Mouse (Mus musculus) limb, embryonic 13.5 days (tissue): ENCODE results near the gene Kif9. TPM values are rescaled to one million over a fixed set of nuclear protein-coding genes. Genes with fewer than 3 reads are reported as not detected.

ENCODE experiments used
- ATAC-seq: fragments of 200-750 bp; cut with Nextera tagmentation; 2 replicates; pipeline ENCODE4 v1.8.0; 2017; ENCODE audit warnings: low read depth, moderate number of reproducible peaks, moderate TSS enrichment; ENCODE audit not compliant: low FRiP score
- H3K27ac ChIP-seq: fragments of 300-500 bp; sonication (generic); 2 replicates; pipeline ENCODE4 v1.5.1; 2015; ENCODE audit warnings: inconsistent platforms, mild to moderate bottlenecking, moderate library complexity
- H3K27me3 ChIP-seq: fragments of 300-500 bp; sonication (generic); 2 replicates; pipeline ENCODE4 v1.6.1; 2015; ENCODE audit warnings: mild to moderate bottlenecking, inconsistent platforms
- H3K36me3 ChIP-seq: fragments of 300-500 bp; sonication (generic); 2 replicates; pipeline ENCODE4 v1.6.1; 2015; ENCODE audit warnings: inconsistent platforms, mild to moderate bottlenecking, moderate library complexity
- H3K4me1 ChIP-seq: fragments of 300-500 bp; sonication (generic); 2 replicates; pipeline ENCODE4 v1.6.1; 2015; ENCODE audit warnings: inconsistent platforms
- H3K4me2 ChIP-seq: fragments of 300-500 bp; sonication (generic); replicated peaks from 2 replicates; pipeline ENCODE4 v1.6.1; 2015; ENCODE audit warnings: inconsistent platforms, mild to moderate bottlenecking, moderate library complexity
- H3K4me3 ChIP-seq: fragments of 300-500 bp; sonication (generic); 2 replicates; pipeline ENCODE4 v1.5.1; 2015; ENCODE audit warnings: moderate library complexity, mild to moderate bottlenecking, inconsistent platforms
- H3K9ac ChIP-seq: fragments of 300-500 bp; sonication (generic); 2 replicates; pipeline ENCODE4 v1.6.1; 2015; ENCODE audit warnings: mild to moderate bottlenecking, inconsistent platforms
- H3K9me3 ChIP-seq: fragments of 300-500 bp; sonication (generic); 2 replicates; pipeline ENCODE4 v1.6.1; 2016; ENCODE audit warnings: inconsistent platforms
- WGBS: fragments of 180-500 bp; shearing (Covaris S2); methylation state at CpG from one replicate; pipeline ENCODE4 v1.1.7; 2015; 5-methylcytosine and 5-hydroxymethylcytosine counted together
- polyA plus RNA-seq: library from polyadenylated mRNA; unstranded; fragments of >200 nt; fragmentation: Nextera tagmentation; extraction: Ambion mirVana; gene quantifications from 2 replicates; pipeline ENCODE4 v1.2.1, GENCODE M21; 2015

Gene Kif9
- polyA plus RNA-seq, 1 experiment from 2014 or later: 1.1 TPM

DNA sequence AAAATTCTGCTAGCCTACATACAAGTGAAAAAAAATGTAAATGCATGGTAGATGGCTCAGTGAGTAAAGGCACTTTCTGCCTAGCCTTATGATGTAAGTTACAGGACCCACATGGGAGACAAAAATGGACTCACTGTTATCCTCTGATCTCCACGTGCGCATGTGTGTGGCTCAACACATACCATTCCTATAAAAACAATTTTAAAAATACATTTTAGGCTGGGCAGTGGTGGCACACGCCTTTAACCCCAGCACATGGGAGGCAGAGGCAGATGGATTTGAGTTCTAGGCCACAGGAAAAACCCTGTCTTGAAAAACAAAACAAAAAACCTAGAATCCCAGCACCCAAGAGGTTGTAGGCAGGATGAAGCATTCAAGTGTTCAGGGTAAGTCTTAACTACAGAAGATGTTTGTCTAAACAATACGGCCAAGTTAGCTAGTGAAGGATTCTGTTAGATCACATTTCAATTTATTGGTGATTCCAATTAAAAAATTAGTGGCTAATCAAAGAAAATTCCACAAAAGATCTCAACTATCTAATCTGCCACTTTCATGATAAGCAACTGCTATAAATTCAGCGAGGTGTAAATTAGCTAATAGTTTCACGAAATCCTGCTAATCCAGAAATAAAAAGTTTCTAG, 54.5 kb downstream of the Kif9 start:
- 20% methylated on average over 6 of the region's 6 CpGs for WGBS
- Histone ChIP-seq H3K9ac (peak overlapping the region; percentile 43; the same call in 1 of the 2 replicates), H3K36me3 (no peaks in the 10 kb centered on the region; the same call in 1 of the 2 replicates), H3K9me3 (no peaks in the 10 kb centered on the region), H3K27me3 (no peaks in the 10 kb centered on the region), H3K27ac (peak overlapping the region; percentile 100; the same call in 1 of the 2 replicates), H3K4me3 (peak overlapping the region; percentile 97), H3K4me1 (peaks cover 33% of the 10 kb centered on the region), H3K4me2 (peak overlapping the region; percentile 61)
- no peak for ATAC-seq

DNA sequence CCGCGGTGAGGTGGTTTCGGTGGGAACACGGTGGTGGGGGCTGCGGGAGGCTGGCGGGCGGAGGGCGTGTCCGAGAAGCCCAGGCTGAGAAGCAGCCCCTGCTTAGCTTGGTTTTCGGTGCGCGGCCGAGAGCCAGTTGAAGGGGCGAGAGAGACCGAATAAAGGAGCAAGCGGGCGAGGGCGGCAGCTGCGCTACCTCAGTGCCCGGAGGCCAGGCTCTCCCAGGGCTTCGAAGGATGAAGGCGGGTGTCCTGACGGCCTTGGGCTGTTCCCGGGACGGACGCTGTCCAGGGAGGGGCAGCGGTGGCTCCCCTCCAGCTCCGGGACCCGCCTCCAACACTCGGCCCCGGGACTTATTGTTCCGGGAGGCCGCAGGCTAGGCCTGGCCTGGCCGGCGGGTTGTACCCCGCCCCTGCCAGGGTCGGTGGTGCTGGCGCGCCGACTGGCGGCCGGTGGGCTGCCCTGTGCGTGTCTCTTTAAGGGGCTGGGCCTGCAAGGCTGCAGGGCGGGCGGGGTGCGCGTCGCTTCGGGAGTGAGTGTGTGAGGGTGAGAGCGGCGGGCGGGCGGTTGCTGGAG, 55.2 kb downstream of the Kif9 start:
- under 1% methylated on average over 45 of the region's 53 CpGs for WGBS
- no peaks in the 10 kb centered on the region for H3K9me3 ChIP-seq

DNA sequence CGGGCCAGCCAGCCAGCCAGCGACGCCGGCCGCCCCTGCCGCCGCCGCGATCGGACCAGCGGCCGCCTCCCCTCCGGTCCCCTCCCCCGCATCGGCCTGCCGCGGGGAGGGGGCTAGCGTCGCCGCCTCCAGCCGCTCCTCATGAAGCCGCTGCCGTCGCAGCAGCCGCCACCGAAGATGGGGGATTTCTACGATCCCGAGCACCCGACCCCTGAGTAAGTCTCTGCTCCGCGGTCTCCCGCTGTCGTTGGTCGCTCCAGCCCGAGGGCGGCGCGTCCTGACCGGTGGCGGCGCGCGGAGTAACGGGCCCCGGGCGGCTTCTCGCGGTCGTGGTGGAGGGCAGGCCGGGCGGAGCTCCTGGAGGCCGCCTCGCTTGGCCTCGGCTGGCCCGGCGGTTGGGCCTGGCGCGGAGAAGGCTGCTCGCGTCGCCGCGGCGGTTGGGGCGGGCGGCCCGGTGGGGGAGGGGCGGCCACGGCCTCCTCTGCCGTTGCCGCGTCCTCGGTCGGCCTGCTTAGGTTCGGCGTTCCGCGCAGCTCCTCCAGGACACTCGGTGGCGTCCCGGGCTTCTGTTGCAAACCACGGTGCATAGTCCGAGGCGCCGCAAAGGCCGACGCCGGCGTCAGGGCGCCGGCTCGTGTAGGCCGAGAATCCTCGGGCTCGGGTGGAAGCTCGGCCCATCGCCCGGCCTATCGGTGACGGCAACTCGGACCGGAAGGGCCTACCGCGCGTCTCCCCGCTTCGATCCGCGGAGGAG, 56.0 kb downstream of the Kif9 start, which contains the start of gene Setd2:
Gene Setd2, plus strand, starts transcription at position 60 of the 754 bp plus-strand sequence.
- Histone ChIP-seq H3K4me1 (peaks cover 33% of the 10 kb centered on the region), H3K27ac (peak within 1 kb of the TSS; percentile 100), H3K27me3 (no peaks in the 10 kb centered on the region), H3K9me3 (no peaks in the 10 kb centered on the region), H3K4me3 (peak within 1 kb of the TSS; percentile 97), H3K4me2 (peak within 1 kb of the TSS; percentile 85), H3K36me3 (peaks cover 4% of the 10 kb centered on the region), H3K9ac (peak within 1 kb of the TSS; percentile 100)
- peak; percentile 33 for ATAC-seq
- WGBS: under 1% methylated on average over 70 of the region's 109 CpGs

More for the DNA sequence above, 55.2 kb downstream of the Kif9 start:
- peaks cover 33% of the 10 kb centered on the region for H3K4me1 ChIP-seq
- peak overlapping the region; percentile 61 for H3K4me2 ChIP-seq
- no peaks in the 10 kb centered on the region for H3K27me3 ChIP-seq
- peak overlapping the region; percentile 100 for H3K9ac ChIP-seq
- no peaks in the 10 kb centered on the region; the same call in 1 of the 2 replicates for H3K36me3 ChIP-seq
- ATAC-seq: peak; percentile 98
- peak overlapping the region; percentile 97 for H3K4me3 ChIP-seq
- H3K27ac ChIP-seq: peak overlapping the region; percentile 100

DNA sequence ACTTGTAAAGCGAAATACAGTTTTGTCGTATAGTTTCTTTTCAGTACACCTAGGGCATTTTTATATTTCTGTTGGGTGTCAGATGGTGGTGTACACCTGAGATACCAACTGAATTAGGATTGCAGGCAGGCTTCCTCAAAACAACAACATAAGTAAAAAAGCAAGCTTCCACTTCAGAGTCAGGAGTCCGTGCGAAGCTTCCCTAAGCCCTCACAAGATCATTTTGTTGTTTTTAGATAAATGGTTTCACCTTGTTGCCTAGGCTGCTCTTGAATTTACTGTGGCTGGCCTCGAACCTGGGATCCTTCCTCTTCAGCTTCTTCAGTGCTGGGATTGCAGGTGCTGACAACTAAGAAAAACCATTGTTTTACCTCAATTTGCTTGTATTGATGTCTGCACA, 56.9 kb downstream of the Kif9 start:
- H3K9ac ChIP-seq: peak overlapping the region; percentile 100
- no peaks in the 10 kb centered on the region for H3K9me3 ChIP-seq
- H3K27me3 ChIP-seq: no peaks in the 10 kb centered on the region
- peak overlapping the region; percentile 85 for H3K4me2 ChIP-seq
- peaks cover 33% of the 10 kb centered on the region for H3K4me1 ChIP-seq
- no peak overlapping the region for H3K27ac ChIP-seq
- peaks cover 7% of the 10 kb centered on the region for H3K36me3 ChIP-seq
- WGBS: 40% methylated on average over 5 of the region's 5 CpGs
- peak overlapping the region; percentile 97 for H3K4me3 ChIP-seq
- ATAC-seq: no peak

DNA sequence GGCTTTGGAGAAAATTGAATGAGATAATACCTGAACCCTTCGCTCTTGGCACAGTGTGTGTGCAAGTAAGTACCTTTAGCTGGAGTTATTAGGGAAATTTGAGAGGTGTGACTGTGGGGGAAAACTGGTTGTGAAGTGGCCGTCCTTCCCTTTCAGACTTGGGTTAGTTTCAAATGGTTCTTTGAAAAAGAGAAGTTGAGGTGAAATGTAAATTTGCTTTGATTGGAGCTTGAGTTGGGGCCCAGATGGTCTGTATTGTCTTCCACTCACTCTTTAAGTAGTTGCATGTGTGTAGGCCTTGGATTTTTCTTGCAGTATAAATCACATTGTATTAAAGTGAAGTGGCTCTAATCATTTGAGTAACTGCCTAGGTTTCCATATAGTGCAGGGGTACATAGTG, 58.4 kb downstream of the Kif9 start:
- no peak for ATAC-seq
- peak overlapping the region; percentile 97; the same call in 1 of the 2 replicates for H3K4me3 ChIP-seq
- peaks cover 33% of the 10 kb centered on the region for H3K4me1 ChIP-seq
- no peaks in the 10 kb centered on the region for H3K27me3 ChIP-seq
- H3K9ac ChIP-seq: peak overlapping the region; percentile 43; the same call in 1 of the 2 replicates
- no peaks in the 10 kb centered on the region for H3K9me3 ChIP-seq
- no peak overlapping the region for H3K27ac ChIP-seq
- peak overlapping the region; percentile 85 for H3K4me2 ChIP-seq
- peaks cover 7% of the 10 kb centered on the region for H3K36me3 ChIP-seq
- 63% methylated on average over 2 of the region's 2 CpGs for WGBS

DNA sequence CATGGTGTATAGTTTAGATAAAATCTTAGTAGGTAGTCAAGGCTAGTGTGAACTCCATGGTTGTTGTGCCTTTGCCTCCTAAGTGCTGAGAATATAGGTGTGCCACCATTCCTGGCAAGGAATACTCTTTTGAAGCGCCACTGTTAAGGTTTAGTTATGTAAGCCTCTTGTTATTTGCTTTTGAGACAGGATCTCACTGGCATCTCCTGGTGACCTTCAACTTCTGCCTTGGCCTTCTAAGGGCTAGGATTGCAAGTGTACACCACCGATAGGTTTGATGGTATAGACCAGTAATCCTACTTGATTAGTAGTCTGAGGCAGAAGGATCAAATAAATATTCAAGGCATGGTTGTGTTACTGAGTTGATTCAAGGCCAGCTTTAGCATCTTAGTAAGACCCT, 59.9 kb downstream of the Kif9 start:
- H3K27ac ChIP-seq: no peak overlapping the region
- no peaks in the 10 kb centered on the region for H3K9me3 ChIP-seq
- peaks cover 7% of the 10 kb centered on the region for H3K36me3 ChIP-seq
- no peak overlapping the region for H3K4me3 ChIP-seq
- no peaks in the 10 kb centered on the region for H3K27me3 ChIP-seq
- no peak for ATAC-seq
- H3K4me1 ChIP-seq: peaks cover 26% of the 10 kb centered on the region
- WGBS: 97% methylated on average over 2 of the region's 2 CpGs
- H3K4me2 ChIP-seq: no peak overlapping the region
- H3K9ac ChIP-seq: no peak overlapping the region

DNA sequence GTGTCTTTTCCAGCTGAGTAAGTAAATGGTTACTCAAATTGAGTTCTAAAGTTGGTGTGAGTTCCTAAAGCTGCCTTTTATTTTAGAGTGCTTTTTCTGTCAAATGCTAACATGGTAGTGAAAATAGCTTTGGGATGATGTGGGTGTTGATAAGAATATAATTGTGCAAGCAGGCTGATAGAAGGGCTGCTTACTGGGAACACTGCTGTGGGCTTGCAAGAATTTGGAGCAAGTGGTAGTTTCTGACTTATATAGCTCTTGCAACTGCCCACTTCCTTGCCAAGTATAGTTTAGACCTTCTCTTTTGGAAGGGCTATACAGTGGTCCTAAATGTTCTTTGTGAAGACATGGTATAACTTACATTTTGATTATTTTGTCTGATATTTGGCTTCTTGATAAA, 61.8 kb downstream of the Kif9 start:
- Histone ChIP-seq H3K9me3 (no peaks in the 10 kb centered on the region), H3K36me3 (peaks cover 13% of the 10 kb centered on the region), H3K9ac (no peak overlapping the region), H3K27ac (no peak overlapping the region), H3K4me2 (no peak overlapping the region), H3K4me3 (no peak overlapping the region), H3K27me3 (no peaks in the 10 kb centered on the region), H3K4me1 (peaks cover 26% of the 10 kb centered on the region)
- ATAC-seq: no peak

DNA sequence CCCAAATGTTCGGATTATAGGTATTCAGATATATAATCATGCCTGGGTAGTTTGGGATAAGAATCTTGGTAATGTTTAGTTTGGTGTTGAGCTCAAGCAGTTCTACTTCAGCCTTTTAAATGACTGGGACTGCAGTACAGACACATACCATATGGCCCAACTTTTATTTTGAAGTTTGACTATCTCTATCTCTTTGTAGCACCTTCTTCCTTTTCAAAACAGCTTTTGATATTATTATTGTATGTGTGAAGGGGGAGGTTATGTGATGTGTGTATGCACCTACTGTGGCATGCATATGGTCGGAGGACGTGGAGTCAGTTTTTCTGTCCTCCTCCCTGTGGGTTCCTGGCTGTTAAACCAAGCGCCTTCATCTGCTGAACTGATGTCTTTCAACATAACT, 65.2 kb downstream of the Kif9 start:
- H3K4me1 ChIP-seq: no peaks in the 10 kb centered on the region
- 90% methylated on average over 4 of the region's 4 CpGs for WGBS
- no peaks in the 10 kb centered on the region for H3K27me3 ChIP-seq

DNA sequence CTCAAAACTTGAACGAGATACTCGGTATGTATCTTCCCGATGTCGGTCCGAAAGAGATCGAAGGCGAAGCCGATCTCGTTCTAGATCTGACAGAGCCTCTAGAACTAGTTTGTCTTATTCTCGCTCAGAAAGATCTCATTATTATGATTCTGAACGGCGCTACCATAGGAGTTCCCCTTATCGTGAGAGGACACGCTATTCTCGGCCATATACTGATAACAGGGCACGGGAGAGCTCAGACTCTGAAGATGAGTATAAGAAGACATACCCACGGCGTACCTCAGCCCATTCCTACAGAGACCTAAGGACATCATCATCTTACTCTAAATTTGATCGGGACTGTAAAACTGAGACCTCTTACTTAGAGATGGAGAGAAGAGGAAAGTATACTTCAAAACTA, 71.5 kb downstream of the Kif9 start:
- H3K27ac ChIP-seq: no peak overlapping the region
- H3K36me3 ChIP-seq: peaks cover 60% of the 10 kb centered on the region
- H3K9ac ChIP-seq: no peak overlapping the region
- H3K4me2 ChIP-seq: no peak overlapping the region
- no peaks in the 10 kb centered on the region for H3K9me3 ChIP-seq
- H3K4me3 ChIP-seq: no peak overlapping the region
- H3K27me3 ChIP-seq: no peaks in the 10 kb centered on the region
- no peak for ATAC-seq
- 95% methylated on average over 19 of the region's 19 CpGs for WGBS
- no peaks in the 10 kb centered on the region for H3K4me1 ChIP-seq

More for the DNA sequence above, 65.2 kb downstream of the Kif9 start:
- Histone ChIP-seq H3K4me2 (no peak overlapping the region), H3K27ac (no peak overlapping the region), H3K9ac (no peak overlapping the region), H3K36me3 (peaks cover 13% of the 10 kb centered on the region), H3K4me3 (no peak overlapping the region), H3K9me3 (no peaks in the 10 kb centered on the region)
- ATAC-seq: no peak

DNA sequence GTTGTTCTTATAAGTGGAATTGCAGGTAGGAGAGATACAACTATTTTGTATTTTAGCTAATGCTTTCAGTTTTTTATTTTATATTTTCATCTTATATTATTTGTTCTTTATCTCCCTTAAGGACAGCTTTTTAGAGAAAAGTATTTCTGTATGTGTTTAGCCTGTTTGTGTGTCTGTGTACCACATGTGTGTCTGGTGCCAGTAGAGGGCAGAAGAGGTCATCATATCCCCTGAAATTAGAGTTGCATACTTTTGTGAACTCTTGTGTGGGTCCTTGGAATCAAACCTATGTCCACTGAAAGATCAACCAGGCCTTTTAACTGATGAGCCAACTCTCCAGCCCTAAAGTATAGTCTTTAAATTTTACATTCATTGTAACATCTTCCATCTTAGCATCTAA, 91.6 kb downstream of the Kif9 start:
- Histone ChIP-seq H3K36me3 (peaks cover 79% of the 10 kb centered on the region), H3K9ac (no peak overlapping the region), H3K4me2 (no peak overlapping the region), H3K27me3 (no peaks in the 10 kb centered on the region), H3K27ac (no peak overlapping the region), H3K9me3 (no peaks in the 10 kb centered on the region), H3K4me1 (no peaks in the 10 kb centered on the region), H3K4me3 (no peak overlapping the region)
- no peak for ATAC-seq
